Mouse (Mus musculus) intestine, postnatal 0 days (tissue): ENCODE data around the gene Orm3. TPM values are rescaled to one million over a fixed set of nuclear protein-coding genes. Genes with fewer than 3 reads are reported as not detected.

Experiments
- ATAC-seq: fragments of 200-750 bp; cut with Nextera tagmentation; 2 replicates; pipeline ENCODE4 v1.8.0; 2017; ENCODE audit warnings: mild to moderate bottlenecking, moderate TSS enrichment, moderate library complexity
- H3K27ac ChIP-seq: fragments of 300-500 bp; sonication (generic); 2 replicates; pipeline ENCODE4 v1.5.1; 2014; ENCODE audit warnings: mild to moderate bottlenecking, low read depth, low read length, moderate library complexity
- H3K27me3 ChIP-seq: fragments of 300-500 bp; sonication (generic); replicated peaks from 2 replicates; pipeline ENCODE4 v1.6.1; 2014; ENCODE audit warnings: low read length, mixed read lengths; ENCODE audit not compliant: control insufficient read depth, insufficient read depth
- H3K36me3 ChIP-seq: fragments of 300-500 bp; sonication (generic); 2 replicates; pipeline ENCODE4 v1.6.1; 2014; ENCODE audit warnings: mild to moderate bottlenecking, moderate library complexity; ENCODE audit not compliant: control insufficient read depth, insufficient read depth
- H3K4me1 ChIP-seq: fragments of 300-500 bp; sonication (generic); replicated peaks from 2 replicates; pipeline ENCODE4 v1.6.1; 2014; ENCODE audit warnings: antibody characterized with exemption, low read length, mixed read lengths; ENCODE audit not compliant: control insufficient read depth, insufficient read depth
- H3K4me2 ChIP-seq: fragments of 300-500 bp; sonication (generic); replicated peaks from 2 replicates; pipeline ENCODE4 v1.6.1; 2014; ENCODE audit warnings: low read depth, mild to moderate bottlenecking, moderate library complexity
- H3K4me3 ChIP-seq: fragments of 300-500 bp; sonication (generic); 2 replicates; pipeline ENCODE4 v1.5.1; 2014; ENCODE audit warnings: low read depth, low read length
- H3K9ac ChIP-seq: fragments of 300-500 bp; sonication (generic); 2 replicates; pipeline ENCODE4 v1.6.1; 2014; ENCODE audit warnings: mild to moderate bottlenecking, low read depth, low read length
- H3K9me3 ChIP-seq: fragments of 300-500 bp; sonication (generic); 2 replicates; pipeline ENCODE4 v1.6.1; 2016; ENCODE audit warnings: mixed run types; ENCODE audit not compliant: control insufficient read depth
- CTCF ChIP-seq: sonication (generic); IDR thresholded peaks from 2 replicates; pipeline ENCODE4 v1.5.1; 2016; ENCODE audit warnings: low read depth, mild to moderate bottlenecking, control low read depth, antibody characterized with exemption, moderate library complexity
- WGBS: fragments of 180-500 bp; shearing (Covaris S2); extraction: QIAGEN DNeasy Blood & Tissue Kit; methylation state at CpG from one replicate; pipeline ENCODE4 v1.1.7; 2014; 5-methylcytosine and 5-hydroxymethylcytosine counted together
- polyA plus RNA-seq: library from polyadenylated mRNA; unstranded; fragments of >200 nt; fragmentation: Nextera tagmentation; extraction: Ambion mirVana; gene quantifications from 2 replicates; pipeline ENCODE4 v1.2.1, GENCODE M21; 2015

Orm3 gene
- polyA plus RNA-seq, 1 experiment from 2014 or later = not detected

DNA sequence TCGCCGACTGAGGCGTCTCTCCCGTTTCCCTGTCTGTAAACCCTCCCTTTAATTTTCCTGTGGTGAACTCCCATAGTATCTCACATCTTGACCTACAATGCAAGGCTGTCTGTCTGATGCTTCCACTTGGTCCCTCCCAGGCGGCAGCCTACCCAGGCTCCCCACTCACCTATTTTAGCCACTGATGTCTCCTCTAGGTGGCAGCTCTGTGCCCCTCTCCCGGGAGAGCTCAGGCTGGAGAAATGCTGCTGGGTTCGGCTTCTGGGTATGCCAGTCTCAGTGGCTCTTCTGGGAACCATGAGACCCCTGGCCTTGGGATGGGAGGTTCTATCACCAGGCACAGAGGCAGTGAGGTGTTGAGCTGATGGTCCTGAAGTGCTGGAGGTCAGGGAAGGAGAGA, 21.5 kb downstream of the Orm3 start:
- Histone ChIP-seq H3K36me3 (peaks cover 69% of the 10 kb centered on the region), H3K4me1 (no peaks in the 10 kb centered on the region), H3K27ac (no peak overlapping the region), H3K9me3 (no peaks in the 10 kb centered on the region), H3K4me2 (no peak overlapping the region), H3K27me3 (no peaks in the 10 kb centered on the region), H3K4me3 (no peak overlapping the region), H3K9ac (no peak overlapping the region)
- TF ChIP-seq CTCF = peak; percentile 50
- 77% methylated on average over 7 of the region's 7 CpGs for WGBS
- ATAC-seq = no peak

DNA sequence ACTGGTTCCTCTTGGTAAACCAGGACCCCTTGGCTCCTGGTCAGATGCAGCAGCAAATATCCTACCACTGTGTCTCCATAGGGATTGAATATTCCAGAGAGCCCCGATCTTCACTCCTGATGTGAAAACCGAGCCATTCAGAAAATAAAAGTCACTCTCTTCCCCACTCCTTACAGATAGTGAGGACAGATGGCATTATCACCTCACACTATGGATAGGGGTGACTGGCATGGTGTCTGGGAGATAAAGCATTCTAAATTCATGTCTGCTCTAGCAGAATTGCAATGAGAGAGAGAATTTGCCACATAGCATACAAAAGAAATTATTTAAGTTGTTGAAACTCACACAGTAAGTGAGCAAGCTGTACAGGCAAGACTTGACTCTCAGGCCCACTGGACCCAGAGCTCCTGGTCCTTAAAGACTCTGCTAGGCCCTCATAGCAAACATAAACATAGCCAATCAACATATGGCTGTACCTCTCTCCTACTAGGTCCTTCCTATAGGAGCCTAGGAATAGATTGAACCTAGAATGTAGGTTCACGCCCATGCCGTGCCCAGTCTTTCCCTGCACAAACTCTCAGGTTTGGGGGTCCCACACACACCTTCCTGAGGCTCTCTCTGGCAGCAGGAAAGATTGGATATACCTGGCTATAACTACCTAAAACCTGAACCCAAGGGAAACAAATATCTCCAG, 26.9 kb downstream of the Orm3 start:
- no peaks in the 10 kb centered on the region for H3K4me1 ChIP-seq
- no peak overlapping the region for H3K9ac ChIP-seq
- no peaks in the 10 kb centered on the region for H3K9me3 ChIP-seq
- H3K4me3 ChIP-seq = no peak overlapping the region
- WGBS = 90% methylated on average over 4 of the region's 4 CpGs
- no peak overlapping the region for H3K4me2 ChIP-seq
- TF ChIP-seq CTCF = no peak
- no peak for ATAC-seq
- H3K27ac ChIP-seq = no peak overlapping the region
- peaks cover 37% of the 10 kb centered on the region for H3K36me3 ChIP-seq
- no peaks in the 10 kb centered on the region for H3K27me3 ChIP-seq

DNA sequence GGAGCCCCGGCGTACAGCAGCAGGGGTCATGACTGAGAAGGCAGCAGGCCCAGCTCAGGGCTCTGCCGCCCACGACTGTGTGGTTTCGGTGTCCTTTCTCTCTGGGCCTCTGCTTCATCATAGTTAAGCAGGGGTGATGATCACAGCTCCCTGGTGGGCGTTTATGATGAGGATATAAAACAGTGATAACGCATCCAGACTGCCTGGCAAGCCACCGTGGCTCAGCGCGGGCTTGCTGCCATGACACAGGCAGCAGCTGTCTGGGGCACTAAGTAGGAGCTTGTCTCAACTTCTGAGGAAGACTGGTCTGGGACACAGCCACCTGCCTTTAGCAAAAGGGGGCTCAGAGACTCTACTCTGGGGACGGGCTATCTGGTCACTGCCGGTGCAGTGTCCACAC, 27.5 kb downstream of the Orm3 start:
- no peak for ATAC-seq
- Histone ChIP-seq H3K27ac (no peak overlapping the region), H3K36me3 (peaks cover 39% of the 10 kb centered on the region), H3K4me2 (no peak overlapping the region), H3K4me3 (no peak overlapping the region), H3K9ac (no peak overlapping the region), H3K9me3 (no peaks in the 10 kb centered on the region), H3K27me3 (no peaks in the 10 kb centered on the region), H3K4me1 (no peaks in the 10 kb centered on the region)
- TF ChIP-seq CTCF = no peak
- 84% methylated on average over 12 of the region's 12 CpGs for WGBS

DNA sequence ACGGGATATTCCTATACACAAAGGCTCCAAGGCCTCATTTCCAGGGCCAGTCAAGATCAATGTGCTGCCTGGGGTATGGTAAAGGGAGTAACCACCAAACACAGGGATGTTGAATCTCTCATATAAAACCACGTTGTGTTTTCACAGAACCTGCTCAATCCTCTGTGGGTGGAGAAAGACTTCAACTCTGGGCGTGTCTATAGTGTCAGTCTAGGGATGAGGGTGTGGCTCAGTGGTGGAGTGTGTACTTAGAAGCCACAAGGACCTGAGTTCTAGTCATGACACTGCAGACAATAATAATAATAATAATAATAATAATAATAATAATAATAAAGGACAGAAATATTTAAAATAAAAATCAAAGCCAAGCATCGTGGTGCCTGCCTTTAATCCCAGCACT, 28.3 kb downstream of the Orm3 start:
- no peaks in the 10 kb centered on the region for H3K9me3 ChIP-seq
- WGBS = 92% methylated on average over 4 of the region's 4 CpGs
- peaks cover 31% of the 10 kb centered on the region for H3K36me3 ChIP-seq
- H3K9ac ChIP-seq = no peak overlapping the region
- no peak for TF ChIP-seq CTCF
- H3K27ac ChIP-seq = no peak overlapping the region
- no peak overlapping the region for H3K4me3 ChIP-seq
- H3K4me1 ChIP-seq = no peaks in the 10 kb centered on the region
- no peak for ATAC-seq
- no peaks in the 10 kb centered on the region for H3K27me3 ChIP-seq
- no peak overlapping the region for H3K4me2 ChIP-seq

DNA sequence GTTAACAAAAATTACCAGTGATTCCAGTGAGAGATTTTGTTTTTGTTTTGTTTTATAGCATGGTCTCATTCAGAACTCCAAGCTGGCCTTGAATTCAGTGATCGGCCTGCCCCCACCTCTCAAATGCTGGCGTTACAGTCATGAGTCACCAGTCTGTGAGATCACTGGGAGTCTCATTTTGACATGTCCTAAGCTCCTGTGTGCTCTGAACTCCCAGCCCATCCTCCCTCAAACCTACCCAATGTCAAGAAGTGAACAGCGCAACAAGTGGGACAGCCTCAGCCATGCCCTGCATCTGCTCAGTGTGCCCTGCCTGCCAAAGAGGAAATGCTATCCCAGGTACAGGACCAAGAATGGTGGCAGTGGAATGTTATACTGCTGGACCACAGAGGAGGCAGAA, 29.3 kb downstream of the Orm3 start:
- WGBS = 82% methylated on average over 3 of the region's 3 CpGs
- H3K36me3 ChIP-seq = peaks cover 26% of the 10 kb centered on the region
- H3K27ac ChIP-seq = no peak overlapping the region
- H3K9ac ChIP-seq = no peak overlapping the region
- H3K27me3 ChIP-seq = no peaks in the 10 kb centered on the region
- TF ChIP-seq CTCF = no peak
- no peaks in the 10 kb centered on the region for H3K9me3 ChIP-seq
- ATAC-seq = no peak
- no peak overlapping the region for H3K4me2 ChIP-seq
- H3K4me1 ChIP-seq = no peaks in the 10 kb centered on the region
- H3K4me3 ChIP-seq = no peak overlapping the region

DNA sequence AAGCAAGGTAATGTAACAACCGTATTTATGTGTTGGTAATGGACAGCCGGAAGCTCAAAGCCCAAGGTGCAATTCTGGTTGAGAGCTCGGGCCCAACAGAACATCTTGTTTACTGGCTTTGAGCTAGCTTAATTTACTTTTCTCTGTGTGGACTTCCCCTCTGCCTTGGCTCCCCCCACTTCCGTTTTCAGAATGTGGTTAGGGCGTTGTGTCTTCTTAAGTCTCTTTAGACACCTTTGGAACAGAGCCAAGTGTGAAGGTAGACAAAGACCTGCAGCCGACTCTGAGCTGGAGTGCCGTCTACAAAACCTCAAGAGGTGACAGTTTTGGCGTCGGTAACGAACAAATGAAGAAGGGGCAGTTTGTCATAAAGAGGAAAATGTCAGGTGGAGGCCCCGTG, 29.8 kb downstream of the Orm3 start:
- no peaks in the 10 kb centered on the region for H3K4me1 ChIP-seq
- H3K4me3 ChIP-seq = no peak overlapping the region
- no peak overlapping the region for H3K27ac ChIP-seq
- 77% methylated on average over 11 of the region's 11 CpGs for WGBS
- ATAC-seq = no peak
- TF ChIP-seq CTCF = no peak
- H3K9me3 ChIP-seq = no peaks in the 10 kb centered on the region
- peaks cover 22% of the 10 kb centered on the region for H3K36me3 ChIP-seq
- H3K4me2 ChIP-seq = no peak overlapping the region
- no peak overlapping the region for H3K9ac ChIP-seq
- H3K27me3 ChIP-seq = no peaks in the 10 kb centered on the region

DNA sequence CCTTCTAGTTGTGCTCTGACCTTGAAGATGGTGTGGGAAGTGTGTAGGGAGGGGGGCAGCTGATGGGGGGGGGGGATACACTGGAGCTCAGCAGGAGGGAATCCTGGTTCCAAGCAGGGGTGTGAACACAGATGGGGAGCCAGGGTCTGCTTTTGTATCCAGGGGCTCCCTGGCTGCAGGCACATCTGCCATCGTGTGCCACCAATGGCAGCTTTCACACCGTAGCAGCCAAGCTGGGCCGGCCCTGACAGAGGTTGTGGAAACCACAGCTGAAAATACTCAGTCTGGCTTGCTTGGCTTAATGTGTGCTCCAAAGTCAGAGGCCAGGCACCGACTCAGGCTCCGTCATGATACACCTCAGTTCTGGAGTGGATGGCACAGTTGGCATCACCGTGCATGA, 32.1 kb downstream of the Orm3 start:
- ATAC-seq = no peak
- WGBS = 84% methylated on average over 6 of the region's 6 CpGs
- H3K4me3 ChIP-seq = no peak overlapping the region
- no peak overlapping the region for H3K27ac ChIP-seq
- no peak overlapping the region for H3K9ac ChIP-seq
- H3K27me3 ChIP-seq = no peaks in the 10 kb centered on the region
- no peak overlapping the region for H3K4me2 ChIP-seq
- TF ChIP-seq CTCF = no peak
- H3K36me3 ChIP-seq = peaks cover 18% of the 10 kb centered on the region
- H3K4me1 ChIP-seq = no peaks in the 10 kb centered on the region
- no peaks in the 10 kb centered on the region for H3K9me3 ChIP-seq
